Mouse (Mus musculus) lung, postnatal 0 days (tissue): ENCODE measurements at regions not wholly inside any gene's neighbourhood (a gene's known extent, or its start where the extent isn't known, plus 50 kb on each side); places are given as distances from the start of the nearest gene placed in this dataset.

Experiments
- CTCF ChIP-seq: IDR thresholded peaks from 2 replicates; pipeline ENCODE4 v1.5.1; 2016; ENCODE audit warnings: antibody characterized with exemption, mild to moderate bottlenecking
- EP300 ChIP-seq: IDR thresholded peaks from 2 replicates; pipeline ENCODE4 v1.6.1; 2016; ENCODE audit warnings: antibody characterized with exemption, mild to moderate bottlenecking, control low read depth

- TF ChIP-seq CTCF: no peak
- TF ChIP-seq EP300: no peak
These were observed 95.2 kb downstream of the Banf2 start for GRCm38 (mm10) chr2:144128038-144128402.
